Mouse (Mus musculus): ENCODE measurements around the gene Chpf2.

The Chpf2 gene

DNA sequence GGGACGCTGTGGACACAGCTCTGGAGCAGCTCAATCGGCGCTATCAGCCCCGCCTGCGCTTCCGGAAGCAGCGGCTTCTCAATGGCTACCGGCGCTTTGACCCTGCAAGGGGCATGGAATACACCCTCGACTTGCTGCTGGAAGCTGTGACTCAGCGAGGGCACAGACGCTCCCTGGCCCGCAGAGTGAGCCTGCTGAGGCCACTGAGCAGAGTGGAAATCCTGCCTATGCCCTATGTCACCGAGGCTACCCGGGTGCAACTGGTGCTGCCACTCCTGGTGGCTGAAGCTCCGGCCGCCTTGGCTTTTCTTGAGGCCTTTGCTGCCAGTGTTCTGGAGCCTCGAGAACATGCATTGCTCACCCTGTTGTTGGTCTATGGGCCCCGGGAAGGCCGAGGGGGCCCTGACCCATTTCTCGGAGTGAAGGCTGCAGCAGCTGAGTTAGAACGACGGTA lies 4.8 kb downstream of the Chpf2 start:
- no peak for DNase-seq (ENCODE audit: low read depth)

- no peak for DNase-seq (ENCODE audit: low read depth)
Observed at GRCm38 (mm10) chr5:24591796-24592470, 5.4 kb downstream of the Chpf2 start.

- no peak for DNase-seq (ENCODE audit: low read depth)
Observed at GRCm38 (mm10) chr5:24592471-24593160, 6.1 kb downstream of the Chpf2 start.

- no peak for DNase-seq (ENCODE audit: low read depth)
Observed at GRCm38 (mm10) chr5:24593230-24593629, 6.7 kb downstream of the Chpf2 start.

DNA sequence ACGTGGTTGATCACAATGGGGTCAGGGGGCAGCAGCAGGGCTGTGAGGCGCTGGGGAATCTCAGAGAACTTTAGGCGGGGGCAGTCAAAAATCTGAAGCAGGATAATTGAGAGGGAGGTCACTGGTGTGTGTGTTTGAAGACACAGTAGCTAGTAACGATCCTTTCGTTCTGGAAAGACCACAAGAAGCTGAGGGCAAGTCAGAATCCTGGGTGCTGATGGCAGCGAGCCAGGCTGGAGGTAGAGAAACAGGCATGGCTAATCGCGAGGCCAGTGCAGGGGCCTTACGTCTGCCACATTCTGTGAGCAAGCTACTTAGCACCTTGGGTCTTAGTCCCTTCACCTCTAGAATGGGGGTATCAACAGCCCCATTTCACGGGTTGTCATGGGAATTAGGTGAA lies 7.4 kb downstream of the Chpf2 start:
- no peak for DNase-seq (ENCODE audit: low read depth)

DNA sequence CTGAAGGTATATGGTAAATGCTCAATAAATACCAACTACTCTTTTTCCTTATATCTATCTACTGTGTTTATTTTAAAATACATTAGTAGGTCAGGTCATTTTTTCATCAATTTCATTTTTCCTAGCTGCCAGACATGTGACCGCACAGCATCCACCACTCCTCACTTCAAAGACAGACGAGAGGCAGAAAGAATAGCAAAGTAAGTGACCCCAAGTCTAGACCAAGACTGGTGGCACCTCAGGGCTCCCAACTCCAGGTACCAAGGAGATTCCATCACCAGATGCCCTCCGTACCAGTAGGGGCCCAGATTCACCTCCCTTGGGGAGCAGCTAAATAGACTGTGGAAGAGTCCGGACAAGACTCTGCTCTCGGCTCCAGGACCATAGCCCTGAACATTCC lies 7.8 kb downstream of the Chpf2 start:
- no peak for DNase-seq (ENCODE audit: low read depth)

DNA sequence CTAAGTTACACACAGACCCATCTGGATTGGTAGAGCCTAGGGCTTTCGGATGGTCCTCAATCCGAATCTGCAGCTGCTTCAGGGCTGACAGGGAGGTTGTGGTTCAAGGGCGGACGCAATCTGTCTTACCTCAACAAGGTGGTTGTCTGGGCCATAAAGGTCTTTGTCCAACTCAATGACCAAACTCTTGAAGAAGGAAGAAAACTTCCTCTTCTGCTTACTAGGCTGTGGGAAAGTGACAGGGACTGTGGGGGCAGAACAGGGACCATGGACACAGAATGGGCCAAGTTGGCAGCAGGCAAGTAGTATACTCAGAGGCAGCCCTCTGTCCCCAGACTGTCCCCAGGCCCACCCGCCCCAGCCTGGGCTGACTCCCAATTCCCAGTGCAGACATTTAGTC lies 8.7 kb downstream of the Chpf2 start:
- no peak for DNase-seq (ENCODE audit: low read depth)

GRCm38 (mm10) chr5:24595786-24596380 lies 9.3 kb downstream of the Chpf2 start:
- DNase-seq (ENCODE audit: low read depth): peak; percentile 15

DNA sequence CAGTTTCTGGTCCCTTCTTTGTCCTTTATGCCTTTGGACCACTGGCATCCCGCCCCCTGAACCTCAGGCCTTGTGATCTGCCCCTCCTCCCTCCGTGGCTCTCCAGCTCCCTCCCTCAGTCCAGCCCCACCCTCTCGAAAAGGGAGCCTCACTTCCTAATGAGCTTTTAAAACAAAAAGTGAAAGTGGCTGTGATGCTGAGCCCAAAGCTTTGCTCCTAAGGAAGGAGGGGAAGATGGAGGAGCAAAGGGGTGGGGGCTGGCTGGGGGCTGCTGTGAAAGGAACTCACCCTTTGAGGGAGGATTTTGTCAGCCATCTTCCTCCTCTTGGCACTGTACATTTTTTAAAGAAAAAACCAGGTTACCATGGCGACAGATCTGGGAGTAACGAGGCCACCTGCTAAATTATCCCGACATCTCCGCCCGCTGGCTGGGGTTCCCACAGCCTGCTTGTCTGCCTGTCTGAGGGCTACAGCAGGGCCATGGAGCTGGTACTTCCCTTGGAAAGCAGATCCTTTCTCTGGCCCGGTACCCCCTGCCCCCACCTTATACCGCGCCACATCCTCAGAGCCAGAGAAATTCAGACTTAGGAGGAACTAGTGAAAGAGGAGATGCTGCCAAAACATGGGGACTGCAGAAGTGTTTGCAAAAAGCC lies 10.1 kb downstream of the Chpf2 start:
- DNase-seq (ENCODE audit: low read depth): peak; percentile 57

- peak; percentile 91 for DNase-seq (ENCODE audit: low read depth)
Observed at GRCm38 (mm10) chr5:24597221-24597728, 10.7 kb downstream of the Chpf2 start.

DNA sequence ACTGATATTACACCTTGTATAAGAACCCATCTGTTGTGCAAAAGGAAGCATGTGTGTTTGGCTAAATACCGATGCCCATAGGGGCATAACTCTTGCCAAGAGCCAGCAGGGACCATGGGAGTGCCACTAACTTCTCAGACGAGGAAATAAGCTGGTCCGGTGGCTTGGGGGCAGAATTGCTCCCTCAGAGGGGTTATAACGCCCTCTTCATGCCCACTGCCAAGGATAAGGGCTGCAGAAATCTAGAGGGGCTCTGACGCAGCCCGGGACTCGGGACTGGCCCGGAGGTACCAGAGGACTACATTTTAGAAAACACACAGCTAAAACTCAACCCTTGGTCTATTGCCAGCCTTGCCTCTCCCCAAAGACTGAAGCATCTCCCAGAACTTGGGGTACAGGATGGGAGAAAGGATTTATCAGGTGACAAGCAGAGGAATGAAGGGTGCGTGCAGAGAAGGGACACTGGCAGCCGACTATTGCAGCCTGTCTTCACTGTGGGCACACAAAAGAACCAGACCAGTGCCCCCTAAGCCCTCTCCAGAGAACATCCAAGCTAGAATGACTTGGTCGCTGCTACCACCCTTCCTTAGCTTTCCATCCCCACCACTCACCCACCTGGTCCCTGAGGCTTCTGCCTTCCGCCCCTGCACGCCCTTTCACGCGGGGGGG lies 11.5 kb downstream of the Chpf2 start:
- no peak for DNase-seq (ENCODE audit: low read depth)

- DNase-seq (ENCODE audit: low read depth): peak; percentile 80
Observed at GRCm38 (mm10) chr5:24598570-24599006, 12.0 kb downstream of the Chpf2 start.

DNA sequence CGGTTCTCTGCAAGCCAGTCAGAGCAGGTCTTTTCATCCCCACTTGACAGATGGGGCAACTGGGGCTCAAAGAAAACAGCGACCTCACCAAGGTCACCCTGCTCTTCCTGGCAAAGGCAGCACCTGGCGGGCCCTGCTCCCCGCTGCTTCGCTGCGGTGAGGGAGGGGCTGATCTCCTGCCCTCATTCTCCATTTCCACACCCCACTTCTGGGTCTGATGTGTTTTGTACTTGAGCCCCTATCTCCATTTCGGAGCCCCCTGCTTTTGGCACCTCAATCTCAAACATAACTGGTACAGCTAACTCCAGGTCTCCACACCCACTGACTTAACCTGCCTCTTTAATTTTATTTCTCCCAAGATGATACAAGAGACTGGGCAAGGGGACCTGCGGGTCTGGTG lies 12.6 kb downstream of the Chpf2 start:
- peak; percentile 12 for DNase-seq (ENCODE audit: low read depth)

DNA sequence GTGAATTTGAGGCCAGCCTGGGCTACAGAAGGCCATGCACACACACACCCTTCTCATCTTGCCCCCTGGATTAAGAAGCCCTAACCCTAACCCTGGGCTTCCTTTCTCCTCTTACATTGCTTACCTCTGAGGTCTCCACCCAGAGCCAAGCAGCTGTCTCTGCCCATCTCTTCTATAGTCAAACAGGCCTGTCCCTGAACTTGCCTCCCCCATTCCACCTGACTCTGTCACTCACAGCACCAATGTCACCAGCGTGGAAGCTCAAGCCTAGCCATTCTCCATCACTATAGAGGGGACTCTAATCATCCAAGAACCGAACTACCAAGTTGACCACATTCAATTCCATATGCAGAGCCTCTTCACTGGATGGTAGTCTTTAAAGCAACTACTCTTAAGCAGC lies 13.7 kb downstream of the Chpf2 start:
- no peak for DNase-seq (ENCODE audit: low read depth)

GRCm38 (mm10) chr5:24601071-24601835 lies 14.7 kb downstream of the Chpf2 start:
- DNase-seq (ENCODE audit: low read depth): peak; percentile 18

DNA sequence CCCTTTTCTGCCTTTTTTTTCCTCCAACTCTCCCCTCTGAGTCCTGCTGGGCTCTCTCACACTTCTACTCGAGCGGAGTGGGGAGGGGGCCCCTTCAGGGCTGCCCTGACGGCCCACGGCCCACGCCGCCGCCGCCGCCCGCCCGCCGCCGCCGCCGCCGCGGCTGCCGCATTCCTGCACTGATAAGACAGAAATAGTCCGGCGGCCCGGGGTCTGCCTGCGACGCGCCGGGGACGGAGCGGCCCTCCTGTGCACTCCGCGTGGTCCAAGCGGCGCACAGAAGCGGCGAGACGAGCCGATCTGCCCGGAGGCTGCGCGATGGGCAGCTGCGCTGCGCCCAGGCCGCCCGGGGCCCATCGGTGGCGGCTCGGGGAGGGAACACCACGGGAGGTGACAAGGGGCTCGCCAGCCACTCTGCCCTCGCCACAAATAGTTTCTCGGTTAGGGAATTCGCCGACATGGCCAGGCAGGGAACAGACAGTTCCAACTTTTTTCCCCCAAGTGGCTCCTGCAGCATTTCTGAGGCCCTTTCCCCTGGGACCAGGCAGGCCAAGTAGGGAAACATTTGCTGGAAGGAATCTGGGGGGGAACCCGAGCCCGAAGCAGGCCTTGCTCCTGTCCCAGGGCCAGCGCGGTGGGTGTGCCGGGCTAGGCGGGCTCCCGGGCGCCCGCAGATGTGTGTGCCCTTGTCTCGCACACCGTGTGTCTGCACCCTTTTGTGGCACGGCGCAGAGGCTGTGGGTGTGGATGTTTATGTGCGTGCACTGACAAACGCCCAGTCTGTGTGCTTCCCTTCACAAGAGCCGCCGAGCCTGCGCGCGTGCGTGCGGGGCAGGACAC lies 15.6 kb downstream of the Chpf2 start:
- peak; percentile 55 for DNase-seq (ENCODE audit: low read depth)

GRCm38 (mm10) chr5:24602751-24603343 lies 16.3 kb downstream of the Chpf2 start:
- no peak for DNase-seq (ENCODE audit: low read depth)

DNA sequence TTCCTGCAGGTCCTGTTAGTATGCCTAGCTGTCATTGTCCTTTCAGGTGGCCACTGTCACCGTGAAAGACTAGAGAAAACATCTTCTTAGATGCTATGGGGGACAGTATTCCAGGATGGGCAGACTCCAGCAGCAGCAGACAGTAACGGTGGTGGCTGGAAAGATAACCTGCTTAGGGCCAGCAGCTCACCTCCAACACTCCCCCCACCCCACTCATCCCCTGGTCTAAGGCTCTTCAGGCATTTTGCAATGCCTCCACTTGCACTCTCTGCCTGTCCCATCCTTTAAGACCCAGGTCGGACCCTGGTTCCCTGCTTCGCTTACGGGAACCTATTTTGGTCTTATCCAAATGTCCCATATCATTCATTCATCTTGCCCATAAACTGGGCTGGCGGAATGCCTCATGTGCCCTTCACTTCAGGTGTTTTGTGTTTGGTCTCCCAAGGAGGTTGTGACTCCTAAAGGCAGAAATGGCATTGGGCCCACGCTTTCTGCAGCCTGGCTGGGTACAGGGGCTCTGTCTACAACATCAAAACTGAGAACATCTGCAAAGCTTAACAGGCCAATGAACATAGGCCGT lies 17.0 kb downstream of the Chpf2 start:
- DNase-seq (ENCODE audit: low read depth): no peak

DNA sequence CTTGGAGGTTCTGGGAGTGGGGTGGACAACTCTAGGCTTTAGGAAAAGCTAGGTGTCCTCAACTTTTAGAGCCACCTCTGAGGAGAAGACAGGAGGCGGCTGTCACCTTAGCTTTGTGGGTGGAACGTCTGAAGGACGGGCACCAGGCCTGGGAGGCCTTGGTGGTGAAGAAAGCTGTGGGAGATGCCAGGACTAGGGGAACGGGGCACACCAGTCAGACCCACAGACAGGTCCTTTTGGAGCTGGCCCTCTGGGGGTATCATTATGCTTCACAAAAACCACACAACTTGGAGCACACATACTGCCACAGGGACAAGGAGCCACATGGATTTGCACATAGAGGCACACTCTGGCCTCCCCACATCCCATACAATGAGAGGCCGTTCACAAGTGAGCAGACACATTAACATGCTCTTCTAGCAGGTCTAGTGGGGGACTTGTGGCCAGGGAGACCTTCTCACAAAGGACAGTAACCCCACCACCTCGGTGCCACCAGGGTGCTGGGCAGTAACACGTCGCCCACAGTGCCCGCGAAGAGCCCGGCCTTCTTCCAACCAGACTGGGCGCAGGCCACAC lies 17.6 kb downstream of the Chpf2 start:
- no peak for DNase-seq (ENCODE audit: low read depth)
